Comparison of ENCODE assay signal across 32 mouse cellular contexts in the genomic region with DNA sequence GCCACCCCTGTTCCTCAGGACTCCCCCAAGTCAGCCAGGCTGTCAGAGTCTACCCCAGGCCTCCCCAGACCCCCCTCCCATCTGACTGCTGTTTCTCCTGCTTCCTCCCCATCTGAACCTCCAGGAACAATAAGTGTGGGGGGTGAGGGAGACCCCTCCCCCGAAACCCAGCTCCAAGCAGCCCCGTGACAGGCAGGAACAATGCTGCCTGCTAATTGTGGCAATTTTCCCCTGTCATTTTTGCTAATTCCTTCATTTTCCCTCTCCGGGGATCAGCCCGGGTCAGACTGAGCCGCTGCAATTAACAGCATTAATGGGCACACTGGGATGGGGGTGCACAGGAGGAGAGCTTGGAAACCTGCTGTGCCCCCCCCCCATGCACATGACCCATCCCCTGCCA. TPM values are rescaled to one million over a fixed set of nuclear protein-coding genes. Genes with fewer than 3 reads are reported as not detected.
DNase-seq lines count a peak whose midpoint lies in the region; ATAC-seq and TF ChIP-seq lines count a peak whose summit lies in the region.
"Had no signal": no experiment of that assay in that cellular context is flagged by ENCODE, and none has a peak within 500 bp of the region (broad histone marks: within the 10 kb centered on the region; RNA-seq: fewer than 3 reads in every experiment).

No protein-coding gene starts in this region.

- intact Hi-C loops in left cerebral cortex, postnatal 14 days (cut with DNase I) = loop anchor here (10.0 kb wide), 2 partner anchors 173 to 267 kb away; partner anchors contain the start of gene Ap2s1

- 26% methylated on average over 5 of the region's 5 CpGs for WGBS in limb, embryonic 11.5 days
- WGBS in limb, embryonic 10.5 days = 36% methylated on average over 5 of the region's 5 CpGs
- WGBS in forebrain, embryonic 14.5 days = 3% methylated on average over 5 of the region's 5 CpGs
- WGBS in forebrain, postnatal 0 days = 7% methylated on average over 5 of the region's 5 CpGs

- H3K36me3 ChIP-seq in limb, embryonic 11.5 days (ENCODE audit: control insufficient read depth, insufficient read depth, low read length) = no peaks in the 10 kb centered on the region
- H3K36me3 ChIP-seq in limb, embryonic 10.5 days = no peaks in the 10 kb centered on the region
- no peaks in the 10 kb centered on the region for H3K36me3 ChIP-seq in forebrain, embryonic 14.5 days (ENCODE audit: control insufficient read depth, insufficient read depth, low read length)
- no peaks in the 10 kb centered on the region for H3K36me3 ChIP-seq in forebrain, postnatal 0 days (ENCODE audit: insufficient read depth)
- H3K36me3 ChIP-seq: embryonic facial prominence, embryonic 13.5 days; heart, embryonic 10.5 days; heart, embryonic 13.5 days had no signal

- no peak for DNase-seq in limb, embryonic 11.5 days (ENCODE audit: low spot score)
- no peak for DNase-seq in limb, embryonic 10.5 days (ENCODE audit: low spot score)
- peak; percentile 66 for DNase-seq in brain, embryonic 14.5 days (ENCODE audit: low read depth)
- peak; percentile 56 for DNase-seq in forebrain, embryonic 14.5 days (ENCODE audit: low spot score)
- DNase-seq in forebrain, postnatal 0 days = peak; percentile 21
- DNase-seq in left cerebral cortex, postnatal 14 days (ENCODE audit: low spot score in 2 of 2) = no peak
- DNase-seq: adrenal gland, postnatal 10 days; adrenal gland, postnatal 36 days; cerebellum, adult 11 months; cerebellum, adult 2 months; cerebellum, adult 9-11 months; cerebellum, postnatal 25 days; gastrocnemius, postnatal 36 days; heart, adult 2 months; heart, postnatal 14 days; heart, postnatal 4 days; kidney, adult 18-20 months had no signal

- TF ChIP-seq CTCF in brain, embryonic 14.5 days (IDR thresholded peaks at IDR 0.05; ENCODE audit: borderline replicate concordance, extremely low read depth, insufficient read depth, insufficient read length) = no peak
- no peak for TF ChIP-seq CTCF in forebrain, postnatal 0 days (IDR thresholded peaks at IDR 0.05; ENCODE audit: low read depth)

- no peak overlapping the region for H3K27ac ChIP-seq in limb, embryonic 11.5 days (replicated peaks; ENCODE audit: low read depth, low read length)
- no peak overlapping the region for H3K27ac ChIP-seq in limb, embryonic 10.5 days
- no peak overlapping the region for H3K27ac ChIP-seq in forebrain, embryonic 14.5 days (ENCODE audit: low read depth, low read length)
- H3K27ac ChIP-seq in forebrain, postnatal 0 days (ENCODE audit: low read depth, low read length) = no peak overlapping the region
- H3K27ac ChIP-seq: embryonic facial prominence, embryonic 13.5 days; heart, adult 2 months; heart, embryonic 10.5 days; heart, embryonic 13.5 days; hindbrain, embryonic 14.5 days; hindbrain, postnatal 0 days had no signal

- H3K9me3 ChIP-seq in limb, embryonic 11.5 days (ENCODE audit: control insufficient read depth, low read length) = no peaks in the 10 kb centered on the region; the same call in 1 of the 2 replicates
- no peaks in the 10 kb centered on the region for H3K9me3 ChIP-seq in limb, embryonic 10.5 days (replicated peaks)
- H3K9me3 ChIP-seq in forebrain, embryonic 14.5 days (replicated peaks; ENCODE audit: control insufficient read depth, low read length) = no peaks in the 10 kb centered on the region
- H3K9me3 ChIP-seq in forebrain, postnatal 0 days (ENCODE audit: low read length) = no peaks in the 10 kb centered on the region
- H3K9me3 ChIP-seq: embryonic facial prominence, embryonic 13.5 days; heart, embryonic 10.5 days; heart, embryonic 13.5 days had no signal

- peaks cover 18% of the 10 kb centered on the region for H3K27me3 ChIP-seq in limb, embryonic 11.5 days (ENCODE audit: control insufficient read depth, insufficient read depth, low read length)
- peaks cover 51% of the 10 kb centered on the region for H3K27me3 ChIP-seq in limb, embryonic 10.5 days (ENCODE audit: low read depth, poor library complexity, severe bottlenecking)
- H3K27me3 ChIP-seq in forebrain, embryonic 14.5 days (replicated peaks; ENCODE audit: control insufficient read depth, insufficient read depth, low read length) = peaks cover 18% of the 10 kb centered on the region
- H3K27me3 ChIP-seq in forebrain, postnatal 0 days (ENCODE audit: insufficient read depth, low read length) = peaks cover 15% of the 10 kb centered on the region

- no peak overlapping the region for H3K4me3 ChIP-seq in limb, embryonic 11.5 days (ENCODE audit: low read depth, low read length)
- no peak overlapping the region for H3K4me3 ChIP-seq in limb, embryonic 10.5 days
- H3K4me3 ChIP-seq in forebrain, embryonic 14.5 days (ENCODE audit: low read depth, low read length) = no peak overlapping the region
- H3K4me3 ChIP-seq in forebrain, postnatal 0 days (ENCODE audit: low read depth, low read length) = no peak overlapping the region
- H3K4me3 ChIP-seq: embryonic facial prominence, embryonic 13.5 days; erythroblast, embryonic 14.5 days; heart, adult 2 months; heart, embryonic 10.5 days; heart, embryonic 13.5 days had no signal

- H3K9ac ChIP-seq in limb, embryonic 11.5 days (ENCODE audit: low read length) = peak overlapping the region; percentile 17; the same call in 1 of the 2 replicates
- H3K9ac ChIP-seq in forebrain, embryonic 14.5 days (ENCODE audit: low read length) = no peak overlapping the region
- H3K9ac ChIP-seq in forebrain, postnatal 0 days = no peak overlapping the region
- H3K9ac ChIP-seq: embryonic facial prominence, embryonic 13.5 days; heart, embryonic 13.5 days; hindbrain, embryonic 14.5 days had no signal

- no peak for ATAC-seq in limb, embryonic 11.5 days (ENCODE audit: insufficient number of reproducible peaks, low FRiP score, low TSS enrichment, low read depth)
- peak; percentile 32; the same call in 1 of the 2 replicates for ATAC-seq in forebrain, embryonic 14.5 days
- peak; percentile 40; the same call in 1 of the 2 replicates for ATAC-seq in forebrain, postnatal 0 days
- no peak for ATAC-seq in monocyte, adult 5-6 weeks (replicated peaks; ENCODE audit: insufficient number of reproducible peaks, low FRiP score, low TSS enrichment, poor library complexity, severe bottlenecking)
- ATAC-seq: activated CD4-positive, CD25-positive, alpha-beta regulatory T cell, adult 4 months; CD4-positive, CD25-positive, alpha-beta regulatory T cell, adult 4 months; hindbrain, postnatal 0 days; inflammation-experienced regulatory T-cells, adult 6 months; intestine, embryonic 16.5 days had no signal

- H3K4me1 ChIP-seq in limb, embryonic 11.5 days (ENCODE audit: control insufficient read depth, insufficient read depth, low read length) = no peaks in the 10 kb centered on the region
- peaks cover 10% of the 10 kb centered on the region for H3K4me1 ChIP-seq in limb, embryonic 10.5 days
- H3K4me1 ChIP-seq in forebrain, embryonic 14.5 days (ENCODE audit: control insufficient read depth, insufficient read depth, low read length) = peaks cover 6% of the 10 kb centered on the region; the same call in 1 of the 2 replicates
- 0 out of 2 replicates have a peak, but pooled peaks cover 3% of the 10 kb centered on the region for H3K4me1 ChIP-seq in forebrain, postnatal 0 days (ENCODE audit: insufficient read depth)
- H3K4me1 ChIP-seq: embryonic facial prominence, embryonic 13.5 days; heart, embryonic 13.5 days had no signal

- no peak for TF ChIP-seq POLR2A in brain, embryonic 14.5 days (IDR thresholded peaks at IDR 0.05; ENCODE audit: borderline replicate concordance, extremely low read depth, insufficient read depth, insufficient read length, poor library complexity, severe bottlenecking)

- no peak overlapping the region for H3K4me2 ChIP-seq in limb, embryonic 11.5 days (ENCODE audit: low read depth, severe bottlenecking)
- H3K4me2 ChIP-seq in forebrain, embryonic 14.5 days (ENCODE audit: low read length) = no peak overlapping the region
- H3K4me2 ChIP-seq in forebrain, postnatal 0 days (ENCODE audit: low read depth) = no peak overlapping the region
- H3K4me2 ChIP-seq: embryonic facial prominence, embryonic 13.5 days; heart, embryonic 13.5 days; hindbrain, embryonic 14.5 days had no signal

RNA-seq across cellular contexts. Expression of gene Npas1, which starts 9.4 kb away (rescaled TPM):
- 0.10 TPM in 1 of 2 replicates, not detected in the other for polyA plus RNA-seq in limb, embryonic 11.5 days (2014; fragmentation: Nextera tagmentation; extraction: Ambion mirVana)
- 0.60 and 0.69 TPM in 2 replicates for polyA plus RNA-seq in limb, embryonic 10.5 days (2016; fragmentation: Nextera tagmentation; extraction: Ambion mirVana)
- 4.6 and 5.1 TPM in 2 replicates for polyA plus RNA-seq in brain, embryonic 14.5 days (2012; rRNA removed)
- 2.4 and 3.4 TPM in 2 replicates for polyA plus RNA-seq in forebrain, embryonic 14.5 days (2014; fragmentation: Nextera tagmentation; extraction: Ambion mirVana)
- 10.1 and 10.2 TPM in 2 replicates for total RNA-seq in forebrain, postnatal 0 days (2014; rRNA removed)
- polyA plus RNA-seq in forebrain, postnatal 0 days (2015; fragmentation: Nextera tagmentation; extraction: Ambion mirVana) = 12.6 and 14.7 TPM in 2 replicates
- total RNA-seq in monocyte, adult 5-6 weeks (2017) = not detected in 3 replicates
- total RNA-seq in left cerebral cortex, postnatal 14 days (2021) = 10 to 100 TPM; 13.4 to 14.8 TPM
- total RNA-seq: adrenal gland, adult 18-20 months; adrenal gland, postnatal 10 days; adrenal gland, postnatal 36 days; common myeloid progenitor, adult 5-6 weeks; gastrocnemius, adult 8-10 months; gastrocnemius, postnatal 36 days; granulocyte monocyte progenitor cell, adult 5-6 weeks; heart, adult 2 months; heart, postnatal 14 days; heart, postnatal 4 days had no signal
- polyA plus RNA-seq: CD4-positive, CD25-positive, alpha-beta regulatory T cell, adult 4 months; erythroblast, embryonic 14.5 days; heart, adult 2 months had no signal

RNA-seq across cellular contexts. Expression of gene Tmem160, which starts 15.5 kb away (rescaled TPM):
- polyA plus RNA-seq in limb, embryonic 11.5 days (2014; fragmentation: Nextera tagmentation; extraction: Ambion mirVana) = 62.0 and 71.4 TPM in 2 replicates
- 74.8 and 86.2 TPM in 2 replicates for polyA plus RNA-seq in limb, embryonic 10.5 days (2016; fragmentation: Nextera tagmentation; extraction: Ambion mirVana)
- polyA plus RNA-seq in brain, embryonic 14.5 days (2012; rRNA removed) = 52.5 and 69.0 TPM in 2 replicates
- polyA plus RNA-seq in forebrain, embryonic 14.5 days (2014; fragmentation: Nextera tagmentation; extraction: Ambion mirVana) = 67.2 and 75.4 TPM in 2 replicates
- 40.1 and 61.2 TPM in 2 replicates for total RNA-seq in forebrain, postnatal 0 days (2014; rRNA removed)
- polyA plus RNA-seq in forebrain, postnatal 0 days (2015; fragmentation: Nextera tagmentation; extraction: Ambion mirVana) = 105 and 130 TPM in 2 replicates
- 16.1 to 32.9 TPM (median 21.0 TPM) in 3 replicates for total RNA-seq in monocyte, adult 5-6 weeks (2017)
- total RNA-seq in left cerebral cortex, postnatal 14 days (2021) = 10 to 100 TPM; 90.4 to 90.8 TPM

Comparison
In these comparisons a context has a peak if more than half of its experiments do, and no peak if none do; other contexts are left out.
1. ATAC-seq: peak in forebrain, embryonic 14.5 days (single experiment) and forebrain, postnatal 0 days (single experiment); none in limb, embryonic 11.5 days (single experiment) and monocyte, adult 5-6 weeks (single experiment).
2. DNase-seq: peak in brain, embryonic 14.5 days (single experiment), forebrain, embryonic 14.5 days (single experiment) and forebrain, postnatal 0 days (single experiment); none in limb, embryonic 11.5 days (single experiment), limb, embryonic 10.5 days (single experiment) and left cerebral cortex, postnatal 14 days (0 of 2).